Mouse (Mus musculus) embryonic facial prominence, embryonic 14.5 days (tissue): ENCODE results near the gene Zfand3. TPM values are rescaled to one million over a fixed set of nuclear protein-coding genes. Genes with fewer than 3 reads are reported as not detected.

Experiments used
- ATAC-seq: fragments of 200-750 bp; cut with Nextera tagmentation; 2 replicates; pipeline ENCODE4 v1.8.0; 2017; ENCODE audit warnings: low read depth, moderate number of reproducible peaks, moderate TSS enrichment
- DNase-seq: peaks from one replicate; pipeline ENCODE4 v3.0.0-alpha.2; 2015; ENCODE audit warnings: low spot score
- H3K27ac ChIP-seq: fragments of 300-500 bp; sonication (generic); replicated peaks from 2 replicates; pipeline ENCODE4 v1.5.1; 2014; ENCODE audit warnings: low read depth, mild to moderate bottlenecking, low read length, moderate library complexity
- H3K27me3 ChIP-seq: fragments of 300-500 bp; sonication (generic); replicated peaks from 2 replicates; pipeline ENCODE4 v1.6.1; 2014; ENCODE audit warnings: low read length; ENCODE audit not compliant: control insufficient read depth, insufficient read depth
- H3K36me3 ChIP-seq: fragments of 300-500 bp; sonication (generic); 2 replicates; pipeline ENCODE4 v1.6.1; 2014; ENCODE audit warnings: low read length, mixed read lengths; ENCODE audit not compliant: control insufficient read depth, insufficient read depth
- H3K4me1 ChIP-seq: fragments of 300-500 bp; sonication (generic); 2 replicates; pipeline ENCODE4 v1.6.1; 2014; ENCODE audit warnings: antibody characterized with exemption, low read length; ENCODE audit not compliant: control insufficient read depth, insufficient read depth
- H3K4me2 ChIP-seq: fragments of 300-500 bp; sonication (generic); 2 replicates; pipeline ENCODE4 v1.6.1; 2014; ENCODE audit warnings: low read depth, mild to moderate bottlenecking, low read length, moderate library complexity, mixed read lengths
- H3K4me3 ChIP-seq: fragments of 300-500 bp; sonication (generic); 2 replicates; pipeline ENCODE4 v1.5.1; 2014; ENCODE audit warnings: low read depth, mild to moderate bottlenecking, low read length
- H3K9ac ChIP-seq: fragments of 300-500 bp; sonication (generic); 2 replicates; pipeline ENCODE4 v1.6.1; 2014; ENCODE audit warnings: low read depth, mild to moderate bottlenecking, low read length, moderate library complexity, mixed read lengths
- H3K9me3 ChIP-seq: fragments of 300-500 bp; sonication (generic); 2 replicates; pipeline ENCODE4 v1.6.1; 2016; ENCODE audit warnings: low read length; ENCODE audit not compliant: control insufficient read depth
- WGBS: fragments of 180-500 bp; shearing (Covaris S2); extraction: QIAGEN DNeasy Blood & Tissue Kit; methylation state at CpG from one replicate; pipeline ENCODE4 v1.1.7; 2014; 5-methylcytosine and 5-hydroxymethylcytosine counted together
- polyA plus RNA-seq: library from polyadenylated mRNA; unstranded; fragments of >200 nt; fragmentation: Nextera tagmentation; extraction: Ambion mirVana; gene quantifications from 2 replicates; pipeline ENCODE4 v1.2.1, GENCODE M21; 2014

Gene Zfand3
- polyA plus RNA-seq, 1 experiment from 2014 or later, result 41.0 TPM

GRCm38 (mm10) chr17:30237600-30237999 is 233.1 kb downstream of the Zfand3 start:
- no peak overlapping the region for H3K9ac ChIP-seq
- peaks cover 22% of the 10 kb centered on the region for H3K4me1 ChIP-seq
- no peak overlapping the region for H3K27ac ChIP-seq
- H3K9me3 ChIP-seq, result no peaks in the 10 kb centered on the region
- no peaks in the 10 kb centered on the region for H3K27me3 ChIP-seq
- ATAC-seq (no peak), DNase-seq (no peak)
- no peak overlapping the region for H3K4me3 ChIP-seq
- WGBS, result 82% methylated on average over 7 of the region's 7 CpGs
- H3K36me3 ChIP-seq, result no peaks in the 10 kb centered on the region
- H3K4me2 ChIP-seq, result no peak overlapping the region

- Histone ChIP-seq H3K27me3 (no peaks in the 10 kb centered on the region), H3K4me1 (peaks cover 25% of the 10 kb centered on the region), H3K36me3 (no peaks in the 10 kb centered on the region), H3K9me3 (no peaks in the 10 kb centered on the region), H3K27ac (no peak overlapping the region), H3K4me3 (no peak overlapping the region), H3K4me2 (no peak overlapping the region), H3K9ac (peak overlapping the region; percentile 25; the same call in 1 of the 2 replicates)
- DNase-seq (peak; percentile 55), ATAC-seq (no peak)
- 60% methylated on average over 5 of the region's 5 CpGs for WGBS
Observed at GRCm38 (mm10) chr17:30239458-30239857, 234.9 kb downstream of the Zfand3 start.

- no peak overlapping the region for H3K9ac ChIP-seq
- no peaks in the 10 kb centered on the region for H3K9me3 ChIP-seq
- H3K27ac ChIP-seq, result no peak overlapping the region
- H3K4me1 ChIP-seq, result peaks cover 36% of the 10 kb centered on the region
- H3K36me3 ChIP-seq, result no peaks in the 10 kb centered on the region
- 66% methylated on average over 4 of the region's 4 CpGs for WGBS
- H3K4me2 ChIP-seq, result no peak overlapping the region
- no peaks in the 10 kb centered on the region for H3K27me3 ChIP-seq
- DNase-seq (no peak), ATAC-seq (no peak)
- H3K4me3 ChIP-seq, result no peak overlapping the region
Observed at GRCm38 (mm10) chr17:30240659-30241058, 236.1 kb downstream of the Zfand3 start.

- no peak for DNase-seq
- H3K27ac ChIP-seq, result no peak overlapping the region
- no peak overlapping the region for H3K4me2 ChIP-seq
- no peak overlapping the region for H3K4me3 ChIP-seq
- WGBS, result 63% methylated on average over 6 of the region's 6 CpGs
- H3K9ac ChIP-seq, result no peak overlapping the region
- no peaks in the 10 kb centered on the region for H3K9me3 ChIP-seq
- no peak for ATAC-seq
- no peaks in the 10 kb centered on the region for H3K36me3 ChIP-seq
- H3K27me3 ChIP-seq, result no peaks in the 10 kb centered on the region
- peaks cover 40% of the 10 kb centered on the region for H3K4me1 ChIP-seq
Observed at GRCm38 (mm10) chr17:30241061-30241460, 236.5 kb downstream of the Zfand3 start.

- Histone ChIP-seq H3K36me3 (no peaks in the 10 kb centered on the region), H3K4me2 (no peak overlapping the region), H3K9me3 (no peaks in the 10 kb centered on the region), H3K4me3 (no peak overlapping the region), H3K4me1 (peaks cover 40% of the 10 kb centered on the region), H3K27ac (no peak overlapping the region), H3K9ac (peak overlapping the region; percentile 27; the same call in 1 of the 2 replicates), H3K27me3 (no peaks in the 10 kb centered on the region)
- 59% methylated on average over 17 of the region's 17 CpGs for WGBS
- DNase-seq, result no peak
- ATAC-seq, result no peak
Observed at GRCm38 (mm10) chr17:30241720-30242322, 237.3 kb downstream of the Zfand3 start.

GRCm38 (mm10) chr17:30242647-30243046 is 238.1 kb downstream of the Zfand3 start:
- no peaks in the 10 kb centered on the region for H3K36me3 ChIP-seq
- H3K27me3 ChIP-seq, result no peaks in the 10 kb centered on the region
- H3K4me3 ChIP-seq, result no peak overlapping the region
- H3K27ac ChIP-seq, result no peak overlapping the region
- 93% methylated on average over 4 of the region's 4 CpGs for WGBS
- no peak for DNase-seq
- peaks cover 35% of the 10 kb centered on the region for H3K4me1 ChIP-seq
- no peak for ATAC-seq
- H3K9ac ChIP-seq, result no peak overlapping the region
- no peaks in the 10 kb centered on the region for H3K9me3 ChIP-seq
- H3K4me2 ChIP-seq, result no peak overlapping the region

GRCm38 (mm10) chr17:30243540-30243939 is 239.0 kb downstream of the Zfand3 start:
- DNase-seq (no peak), ATAC-seq (no peak)
- Histone ChIP-seq H3K4me2 (no peak overlapping the region), H3K4me3 (no peak overlapping the region), H3K27ac (no peak overlapping the region), H3K9me3 (no peaks in the 10 kb centered on the region), H3K4me1 (peaks cover 35% of the 10 kb centered on the region), H3K9ac (no peak overlapping the region), H3K36me3 (no peaks in the 10 kb centered on the region), H3K27me3 (no peaks in the 10 kb centered on the region)
- 73% methylated on average over 7 of the region's 7 CpGs for WGBS

- 59% methylated on average over 14 of the region's 14 CpGs for WGBS
- H3K4me2 ChIP-seq, result no peak overlapping the region
Observed at GRCm38 (mm10) chr17:30244651-30245307, 240.2 kb downstream of the Zfand3 start.

GRCm38 (mm10) chr17:30245308-30245706 is 240.8 kb downstream of the Zfand3 start:
- Histone ChIP-seq H3K27ac (no peak overlapping the region; the same call in 1 of the 2 replicates), H3K4me3 (no peak overlapping the region), H3K27me3 (no peaks in the 10 kb centered on the region), H3K4me2 (no peak overlapping the region), H3K9ac (no peak overlapping the region), H3K9me3 (no peaks in the 10 kb centered on the region), H3K36me3 (no peaks in the 10 kb centered on the region), H3K4me1 (peaks cover 30% of the 10 kb centered on the region)
- WGBS, result 60% methylated on average over 10 of the region's 10 CpGs
- no peak for DNase-seq
- ATAC-seq, result no peak

More at GRCm38 (mm10) chr17:30244651-30245307, 240.2 kb downstream of the Zfand3 start:
- H3K4me1 ChIP-seq, result peaks cover 31% of the 10 kb centered on the region
- no peak overlapping the region; the same call in 1 of the 2 replicates for H3K27ac ChIP-seq
- H3K9ac ChIP-seq, result no peak overlapping the region
- peak; percentile 61 for DNase-seq
- H3K4me3 ChIP-seq, result no peak overlapping the region
- H3K27me3 ChIP-seq, result no peaks in the 10 kb centered on the region
- H3K9me3 ChIP-seq, result no peaks in the 10 kb centered on the region
- peak; percentile 81 for ATAC-seq
- no peaks in the 10 kb centered on the region for H3K36me3 ChIP-seq
